Mouse (Mus musculus) heart, postnatal 14 days (tissue): ENCODE results near the gene Mafg. TPM values are rescaled to one million over a fixed set of nuclear protein-coding genes. Genes with fewer than 3 reads are reported as not detected.

Experiments used
- DNase-seq, 2 experiments: peaks; one replicate each; pipeline ENCODE4 v3.0.0; 2021 to 2022
- intact Hi-C: fragments of 180-260 bp; cut with DNase I; formaldehyde crosslinking; loops from one replicate; pipeline ENCODE4 v1.15.1; 2025
- microRNA-seq, 2 experiments: library from miRNA; unstranded; fragments of <30 nt; microRNA quantifications; one replicate each; pipeline ENCODE4 v1.2.0; 2021 to 2022
- total RNA-seq, 2 experiments: library from RNA; stranded (reverse); gene quantifications; 2 replicates each; pipeline ENCODE4 v1.2.3; 2021

The Mafg gene
- total RNA-seq, 2 experiments from 2014 or later: 33.7 to 41.0 TPM

DNA sequence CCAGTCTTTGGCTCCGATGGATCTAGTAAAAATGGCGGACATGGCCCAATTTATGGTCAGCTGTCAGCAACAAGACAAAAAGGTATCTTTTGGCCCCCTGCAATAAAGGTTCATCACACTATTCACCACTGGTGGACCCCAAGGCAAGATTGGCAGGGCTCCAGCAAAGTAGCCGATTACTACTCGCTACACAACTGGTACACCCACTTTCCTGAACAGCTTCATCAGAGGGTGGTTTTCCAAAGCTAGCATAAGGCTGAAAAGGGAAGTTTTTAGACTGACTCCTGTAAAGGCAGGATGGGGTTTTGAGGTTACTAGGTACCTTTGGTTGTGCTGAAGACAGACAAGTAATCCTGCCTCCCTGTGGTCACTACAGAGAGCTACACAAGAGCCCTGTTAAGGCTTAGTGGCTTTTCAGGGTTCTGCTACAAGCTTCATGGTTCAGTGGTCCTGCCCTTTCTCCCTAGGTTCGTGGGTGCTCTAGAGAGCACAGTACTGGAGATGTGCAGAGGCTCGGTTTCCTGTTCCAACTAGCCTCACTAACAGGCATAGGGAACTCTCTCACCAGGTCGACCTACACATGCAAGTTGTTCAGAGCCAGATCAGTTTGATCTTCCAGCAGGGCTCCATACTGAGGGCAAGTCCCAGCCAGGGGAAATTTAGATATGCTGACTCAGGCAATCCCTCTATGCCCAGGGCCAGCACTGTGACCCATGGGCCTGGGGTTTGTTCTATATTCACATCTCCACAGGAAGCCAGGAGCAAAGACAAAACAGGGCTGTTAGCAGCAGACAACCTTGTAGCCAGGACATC is 56.0 kb downstream of the Mafg start:
- DNase-seq: no peak
- intact Hi-C loops: loop anchor here (5.0 kb wide), 1 partner anchor 135 kb away; the partner anchor contains the start of genes Cenpx and Lrrc45

DNA sequence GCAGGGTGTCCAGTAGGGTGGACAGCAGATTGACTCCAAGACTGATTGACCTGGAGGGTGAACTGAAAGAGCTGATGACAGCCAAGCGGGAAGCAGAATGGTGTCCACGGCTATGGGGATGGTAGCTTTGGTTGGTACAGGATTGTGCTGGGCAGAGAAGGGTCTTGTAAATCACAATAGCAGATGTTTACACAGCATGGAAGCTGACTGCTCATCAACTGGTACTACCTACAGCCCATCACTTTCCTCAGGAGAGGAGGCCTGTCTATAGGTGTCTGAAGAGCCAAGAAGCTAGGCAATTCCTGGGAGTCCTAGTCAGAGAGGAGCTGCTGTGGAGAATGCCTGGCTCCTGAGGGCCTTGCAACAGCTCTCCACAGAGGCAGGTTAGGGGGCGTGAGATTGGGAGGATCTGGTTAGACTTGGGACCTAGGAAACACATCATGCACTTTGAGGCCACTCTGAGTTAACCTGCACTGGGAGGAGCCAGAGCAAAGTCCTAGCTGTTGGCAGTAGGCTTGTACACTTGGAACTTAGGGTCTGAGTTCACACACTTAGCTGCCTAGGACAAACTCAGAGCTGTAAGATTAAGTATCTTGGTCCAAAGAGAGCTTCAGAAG is 56.9 kb downstream of the Mafg start:
- intact Hi-C loops: loop anchor here (5.0 kb wide), 1 partner anchor 136 kb away; the partner anchor contains the start of genes Cenpx and Lrrc45
- no peak for DNase-seq

DNA sequence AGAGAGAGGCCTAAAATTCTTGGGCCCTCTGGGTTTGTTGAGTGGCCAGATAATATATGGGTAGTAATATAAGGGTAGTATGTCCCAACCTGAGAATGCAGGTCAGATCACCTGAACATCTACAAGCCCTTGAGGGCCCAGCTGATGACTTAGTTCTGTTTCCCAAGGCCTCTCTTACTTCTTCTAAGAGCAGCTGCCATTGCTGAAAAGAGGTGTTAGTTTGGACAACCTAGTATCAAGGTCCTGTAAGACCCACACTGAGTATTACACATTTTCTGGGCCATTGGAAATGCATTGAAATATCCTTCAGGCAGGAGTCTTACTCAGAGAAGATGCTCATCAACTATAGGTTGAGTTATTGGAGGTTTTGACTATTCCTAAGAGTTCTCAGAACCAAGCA is 57.5 kb downstream of the Mafg start:
- DNase-seq: no peak
- intact Hi-C loops: loop anchor here (5.0 kb wide), 1 partner anchor 136 kb away; the partner anchor contains the start of genes Cenpx and Lrrc45

Small RNA genes within 50 kb of the gene (microRNA-seq; reads per million reads assigned to microRNA genes)
- 0 to 3.6 reads per million in 2 experiments for gene Mir6936

Other genes with a start within 250 kb of the Mafg start
- gene Nploc4, start 195.9 kb downstream of the Mafg start, total RNA-seq: 10 to 100 TPM; 54.4 to 62.7 TPM
- 1 to 10 TPM in 1 of 2 experiments, under 1 TPM in 1; 0.98 to 2.5 TPM for gene Tspan10, start 191.0 kb downstream of the Mafg start, total RNA-seq
- under 1 TPM; 0.53 to 0.56 TPM for gene Pde6g, start 180.1 kb downstream of the Mafg start, total RNA-seq
- 10 to 100 TPM; 41.6 to 45.6 TPM for gene Oxld1, start 175.5 kb downstream of the Mafg start, total RNA-seq
- 1 to 10 TPM; 5.9 to 9.4 TPM for gene Ccdc137, start 175.5 kb downstream of the Mafg start, total RNA-seq
- gene Arl16, start 166.0 kb downstream of the Mafg start, total RNA-seq: 10 to 100 TPM; 10.3 to 12.0 TPM
- gene Mrpl12, start 149.0 kb downstream of the Mafg start, total RNA-seq: 100 to 1,000 TPM; 222 to 244 TPM
- 10 to 100 TPM; 14.1 to 15.9 TPM for gene Slc25a10, start 141.8 kb downstream of the Mafg start, total RNA-seq
- 1 to 10 TPM; 1.7 to 2.4 TPM for gene Gcgr, start 102.9 kb downstream of the Mafg start, total RNA-seq
- gene Mcrip1, start 83.9 kb downstream of the Mafg start, total RNA-seq: 10 to 100 TPM; 53.5 to 58.1 TPM
- gene Ppp1r27, start 82.5 kb downstream of the Mafg start, total RNA-seq: under 1 TPM in 1 of 2 experiments, not detected in 1; 0.39 TPM
- gene P4hb, start 60.3 kb downstream of the Mafg start, total RNA-seq: 100 to 1,000 TPM; 238 to 247 TPM
- gene Arhgdia, start 52.0 kb downstream of the Mafg start, total RNA-seq: 100 to 1,000 TPM; 164 to 180 TPM
- gene Alyref, start 35.2 kb downstream of the Mafg start, total RNA-seq: 10 to 100 TPM; 57.8 to 59.9 TPM
- gene Anapc11, start 35.2 kb downstream of the Mafg start, total RNA-seq: 10 to 100 TPM; 86.2 to 87.5 TPM
- gene Npb, start 25.1 kb downstream of the Mafg start, total RNA-seq: not detected
- 10 to 100 TPM; 47.7 to 49.4 TPM for gene Pcyt2, start 15.7 kb downstream of the Mafg start, total RNA-seq
- 10 to 100 TPM; 10.8 to 12.3 TPM for gene Sirt7, start 8.4 kb downstream of the Mafg start, total RNA-seq
- gene Pycr1, start 10.2 kb upstream of the Mafg start, total RNA-seq: 1 to 10 TPM; 1.9 to 2.1 TPM
- gene Myadml2, start 14.6 kb upstream of the Mafg start, total RNA-seq: 10 to 100 TPM; 51.4 to 58.5 TPM
- under 1 TPM in 1 of 2 experiments, not detected in 1; 0.27 TPM for gene Notum, start 27.6 kb upstream of the Mafg start, total RNA-seq
- gene Aspscr1, start 39.4 kb upstream of the Mafg start, total RNA-seq: 10 to 100 TPM; 35.0 to 37.9 TPM
- 10 to 100 TPM; 35.4 to 36.4 TPM for gene Cenpx, start 80.1 kb upstream of the Mafg start, total RNA-seq
- gene Lrrc45, start 80.3 kb upstream of the Mafg start, total RNA-seq: 10 to 100 TPM in 1 of 2 experiments, 1 to 10 TPM in 1; 9.2 to 10.9 TPM
- 1 to 10 TPM; 1.3 to 1.6 TPM for gene Rac3, start 87.9 kb upstream of the Mafg start, total RNA-seq
- gene Dcxr, start 93.7 kb upstream of the Mafg start, total RNA-seq: 1 to 10 TPM; 3.1 to 5.8 TPM
- gene Cbr2, start 98.5 kb upstream of the Mafg start, total RNA-seq: 10 to 100 TPM; 18.6 to 53.1 TPM
- gene Hmga1b, start 129.2 kb upstream of the Mafg start, total RNA-seq: 10 to 100 TPM; 23.8 to 68.1 TPM
- gene Rfng, start 150.6 kb upstream of the Mafg start, total RNA-seq: 10 to 100 TPM; 11.8 to 12.0 TPM
- gene Gps1, start 150.7 kb upstream of the Mafg start, total RNA-seq: 10 to 100 TPM; 56.9 to 57.5 TPM
- gene Dus1l, start 162.8 kb upstream of the Mafg start, total RNA-seq: 10 to 100 TPM; 31.2 to 34.1 TPM
- 10 to 100 TPM; 23.0 to 23.2 TPM for gene Fasn, start 190.9 kb upstream of the Mafg start, total RNA-seq